Mouse (Mus musculus) ovary, adult 18-20 months (tissue): Measurements from ENCODE around the gene 4930522H14Rik.

ENCODE experiments used
- DNase-seq: peaks from one replicate; pipeline ENCODE4 v3.0.0; 2022; ENCODE audit warnings: low spot score, mixed read lengths

The 4930522H14Rik gene

DNA sequence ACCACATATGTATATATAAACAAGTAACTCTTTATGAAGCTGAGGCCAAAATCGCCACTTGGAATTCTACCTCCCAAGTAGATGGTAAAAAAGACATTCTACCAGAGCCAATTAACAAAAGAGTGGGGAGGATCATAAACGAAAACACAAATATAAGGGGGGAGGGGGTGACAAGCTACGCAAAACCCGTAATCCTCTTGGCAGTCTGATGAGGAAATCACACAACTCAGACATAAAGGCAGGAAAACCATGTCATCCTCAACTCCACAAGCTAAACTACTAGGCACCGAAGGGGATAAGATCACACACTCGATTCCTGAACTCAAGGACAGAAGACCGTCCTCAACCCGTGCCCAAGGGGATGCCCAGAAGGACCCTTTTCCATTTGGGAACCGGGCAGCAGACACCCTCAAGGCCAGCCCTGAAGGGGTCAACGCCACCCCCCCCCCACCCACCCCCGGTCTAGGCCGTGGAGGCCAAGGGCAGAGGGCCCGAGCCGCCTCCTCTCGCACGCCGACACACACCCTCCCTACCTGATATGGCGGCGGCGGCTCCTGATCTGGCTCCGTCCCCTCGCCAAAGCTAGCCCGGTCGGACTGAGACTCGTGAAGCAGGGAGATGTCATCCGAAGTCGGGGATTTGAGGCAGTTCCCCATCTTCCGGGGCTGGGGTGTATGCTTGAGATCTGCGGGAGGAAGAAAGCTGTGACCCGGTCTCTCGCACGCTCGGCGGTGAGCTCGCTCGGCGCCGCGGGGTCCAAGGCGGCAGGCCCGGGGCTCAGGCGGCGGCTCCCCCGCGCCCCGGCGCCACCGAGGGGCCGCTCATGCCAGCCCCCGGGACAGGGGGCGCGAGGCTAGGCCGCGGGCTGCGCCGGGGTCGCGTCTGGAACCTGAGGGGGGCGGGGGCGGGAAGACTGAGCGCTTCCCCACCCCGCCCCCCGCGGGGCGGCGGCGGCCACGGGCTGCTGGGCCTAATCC is 55.2 kb downstream of the 4930522H14Rik start:
- no peak for DNase-seq

DNA sequence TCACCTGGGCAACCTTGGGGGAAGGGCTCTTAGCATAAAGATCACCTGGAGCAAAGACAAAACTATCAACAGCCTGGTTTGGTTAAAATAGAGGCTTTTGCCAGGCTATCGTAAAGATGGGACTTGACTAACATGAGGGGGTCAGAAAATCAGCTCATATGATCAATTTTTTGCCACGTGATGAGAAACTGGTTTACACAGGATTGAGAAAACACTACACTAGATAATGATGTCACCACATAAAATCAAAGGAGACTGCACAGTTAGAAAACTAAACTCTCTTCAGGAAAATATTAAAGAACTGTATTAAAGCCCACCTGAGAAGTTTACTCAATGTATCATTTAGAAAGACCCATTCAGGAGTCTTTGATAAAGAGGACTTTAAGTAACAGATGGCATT is 56.0 kb downstream of the 4930522H14Rik start:
- no peak for DNase-seq

DNA sequence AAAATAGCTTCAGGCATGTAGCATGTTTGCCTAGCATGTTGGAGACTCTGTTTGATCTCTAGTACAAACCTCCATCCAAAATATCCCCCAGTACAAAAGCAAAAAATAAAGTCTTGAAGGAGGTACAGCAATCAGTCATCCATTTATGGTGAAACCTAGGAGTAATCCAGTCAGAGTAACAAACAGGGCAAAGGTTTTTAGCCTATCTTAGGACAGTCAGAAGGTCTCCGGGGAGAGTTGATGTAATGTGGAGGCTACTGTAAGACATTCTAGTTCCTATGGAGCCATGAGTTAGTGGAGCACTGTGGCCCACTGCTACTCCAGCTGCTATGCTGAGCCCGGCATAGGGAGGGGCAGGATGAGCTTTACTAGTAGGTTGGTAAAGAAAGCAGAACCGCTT is 58.5 kb downstream of the 4930522H14Rik start:
- no peak for DNase-seq

DNA sequence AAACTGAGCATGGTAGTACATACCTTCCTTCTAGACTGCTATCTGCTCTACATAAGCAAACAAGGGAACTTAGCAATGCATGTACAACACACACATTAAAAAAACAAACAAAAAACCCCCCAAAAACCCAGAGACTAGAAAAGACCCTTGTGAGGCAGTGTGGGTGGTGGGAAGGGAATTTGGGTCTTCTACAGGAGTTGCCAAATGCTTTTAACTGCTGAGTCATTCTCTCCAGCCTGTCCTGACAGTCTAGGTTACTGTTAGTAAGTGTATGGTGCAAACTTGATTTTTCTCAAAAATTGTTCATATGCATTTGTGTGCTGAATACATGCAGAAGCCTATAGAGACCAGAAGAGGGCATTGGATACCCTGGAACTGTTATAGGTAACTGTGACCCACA is 59.5 kb downstream of the 4930522H14Rik start:
- no peak for DNase-seq

DNA sequence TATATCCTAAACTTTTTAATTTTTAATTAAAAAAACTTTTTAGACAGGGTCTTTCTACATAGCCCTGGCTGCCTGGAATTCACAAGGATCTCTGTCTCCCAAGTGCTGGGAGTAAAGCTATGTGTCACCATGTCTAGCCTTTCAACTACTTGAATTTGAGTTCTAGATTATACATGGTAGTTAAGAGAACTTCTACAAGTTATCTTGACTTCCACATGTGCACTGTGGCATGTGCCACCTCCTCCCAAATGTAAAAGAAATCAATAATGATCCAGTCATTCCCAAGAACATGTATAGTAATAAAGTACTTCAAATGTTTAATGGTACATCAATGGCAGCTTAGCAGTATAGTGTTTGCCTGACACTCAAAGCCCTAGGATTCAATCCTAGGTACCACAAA is 63.4 kb downstream of the 4930522H14Rik start:
- no peak for DNase-seq

DNA sequence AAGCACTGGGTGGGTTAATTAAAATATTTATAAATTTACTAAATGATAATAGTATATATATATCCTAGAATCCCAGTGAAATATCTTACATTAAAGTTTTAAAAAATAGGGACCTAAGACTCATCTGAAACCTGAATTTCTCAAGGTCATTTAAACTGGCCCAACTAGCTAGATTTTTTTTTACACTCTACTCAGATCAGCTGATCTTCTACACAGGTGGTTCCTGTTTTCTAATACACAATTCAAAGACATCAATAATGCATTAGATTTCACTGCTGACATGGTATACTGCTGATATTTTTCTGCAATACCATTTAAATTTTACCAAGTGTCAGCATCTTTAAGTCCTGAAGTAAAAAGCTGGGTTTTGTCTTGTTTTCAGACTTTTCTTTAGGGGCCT is 67.2 kb downstream of the 4930522H14Rik start:
- no peak for DNase-seq

DNA sequence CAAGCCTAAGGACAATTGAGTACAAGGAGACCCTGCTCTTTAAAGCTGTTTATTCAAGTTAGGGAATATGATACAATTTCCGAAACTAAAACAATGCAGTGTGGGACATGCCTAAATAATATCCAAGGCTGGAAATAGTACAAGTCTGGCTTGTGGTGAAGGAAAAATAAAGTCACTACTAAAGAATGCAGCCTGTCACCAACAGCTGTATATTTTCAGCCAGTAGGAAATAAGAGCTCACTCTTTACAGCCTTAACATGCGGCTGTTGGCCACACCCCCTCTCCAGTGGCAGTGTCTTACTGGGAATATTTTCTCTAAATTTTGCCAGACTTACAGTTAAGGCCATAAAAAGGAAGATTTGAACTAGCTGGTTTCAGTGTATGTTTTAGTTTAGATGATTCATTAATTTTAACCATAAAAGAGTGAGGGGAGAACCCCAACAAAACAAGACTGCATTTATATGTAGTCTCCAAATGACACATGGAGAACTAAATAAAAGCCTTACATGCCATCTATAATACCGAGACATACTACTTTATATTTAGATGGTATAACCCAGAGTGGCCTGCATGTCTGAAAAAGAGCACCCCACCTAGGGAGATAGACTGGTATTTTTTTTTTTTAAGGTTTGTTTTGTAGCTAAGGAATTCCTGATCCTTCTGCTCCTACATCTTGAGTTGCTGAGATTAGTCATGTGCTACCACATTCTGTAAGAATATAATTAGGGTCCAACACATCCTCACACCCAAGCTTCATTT is 70.5 kb downstream of the 4930522H14Rik start:
- DNase-seq: no peak

DNA sequence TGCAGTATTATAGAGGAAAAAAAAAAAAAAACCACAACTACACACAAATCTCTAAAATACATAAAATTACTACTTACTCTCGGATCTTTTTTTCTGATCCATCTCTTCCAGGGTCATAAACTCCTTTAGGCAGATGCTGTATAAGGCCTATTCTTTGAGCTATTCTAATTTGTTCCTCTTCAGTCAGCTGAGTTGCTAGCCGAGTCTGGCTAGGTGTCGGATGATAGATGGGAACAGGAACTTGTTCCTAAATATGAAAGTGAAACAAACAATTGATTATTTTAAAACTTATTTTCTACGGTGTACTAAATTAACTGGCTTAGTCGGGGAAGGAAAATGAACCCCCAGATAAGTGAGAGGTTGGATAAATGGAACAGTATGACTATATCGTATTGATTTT is 74.3 kb downstream of the 4930522H14Rik start:
- no peak for DNase-seq
